Mouse (Mus musculus): ENCODE results near the gene Gorasp1. TPM values are rescaled to one million over a fixed set of nuclear protein-coding genes. Genes with fewer than 3 reads are reported as not detected.

Gene Gorasp1
- total and polyA plus RNA-seq, 3 experiments, result 4.8 to 15.4 (median 9.7) TPM

GRCm38 (mm10) chr9:119978151-119978810 lies 40.9 kb upstream of the Gorasp1 start:
- no peak for TF ChIP-seq GATA2 (IDR thresholded peaks at IDR 0.05; ENCODE audit: borderline replicate concordance, low read depth, low read length)
- no peak for TF ChIP-seq TAL1 (conservative IDR thresholded peaks at IDR 0.05; ENCODE audit: low read depth, low read length)
- no peak for TF ChIP-seq POLR2AphosphoS5 (IDR thresholded peaks at IDR 0.05; ENCODE audit: insufficient replicate concordance, low read depth, low read length)
- no peak for TF ChIP-seq GATA1 (IDR thresholded peaks at IDR 0.05; ENCODE audit: borderline replicate concordance, low read length)
- TF ChIP-seq CTCF (IDR thresholded peaks at IDR 0.05; ENCODE audit: low read depth, low read length), result no peak

GRCm38 (mm10) chr9:119977557-119978060 lies 40.2 kb upstream of the Gorasp1 start:
- peak overlapping the region; percentile 66 for H3K4me3 ChIP-seq (ENCODE audit: low read depth, low read length)
- peaks cover 75% of the 10 kb centered on the region for H3K4me1 ChIP-seq (ENCODE audit: insufficient read depth, low read depth, low read length)
- DNase-seq (ENCODE audit: low spot score) (no peak), ATAC-seq (ENCODE audit: extremely low read depth, insufficient number of reproducible peaks, low FRiP score, poor library complexity, severe bottlenecking) (no peak)
- peaks cover 46% of the 10 kb centered on the region for H3K36me3 ChIP-seq (replicated peaks)
- TF ChIP-seq TAL1 (conservative IDR thresholded peaks at IDR 0.05; ENCODE audit: low read depth, low read length), result no peak
- TF ChIP-seq GATA2 (IDR thresholded peaks at IDR 0.05; ENCODE audit: borderline replicate concordance, low read depth, low read length), result no peak
- no peak for TF ChIP-seq GATA1 (IDR thresholded peaks at IDR 0.05; ENCODE audit: borderline replicate concordance, low read length)
- TF ChIP-seq CTCF (IDR thresholded peaks at IDR 0.05; ENCODE audit: low read depth, low read length), result no peak
- TF ChIP-seq POLR2AphosphoS5 (IDR thresholded peaks at IDR 0.05; ENCODE audit: insufficient replicate concordance, low read depth, low read length), result no peak
- H3K27me3 ChIP-seq (ENCODE audit: insufficient read depth, low read length), result no peaks in the 10 kb centered on the region
- peaks cover 4% of the 10 kb centered on the region; the same call in 1 of the 2 replicates for H3K9me3 ChIP-seq (replicated peaks)

More at GRCm38 (mm10) chr9:119978151-119978810, 40.9 kb upstream of the Gorasp1 start:
- Histone ChIP-seq H3K9me3 (replicated peaks) (peaks cover 4% of the 10 kb centered on the region; the same call in 1 of the 2 replicates), H3K4me1 (ENCODE audit: insufficient read depth, low read depth, low read length) (peaks cover 82% of the 10 kb centered on the region), H3K27me3 (ENCODE audit: insufficient read depth, low read length) (no peaks in the 10 kb centered on the region), H3K4me3 (ENCODE audit: low read depth, low read length) (peak overlapping the region; percentile 66; the same call in 1 of the 2 replicates), H3K36me3 (replicated peaks) (peaks cover 39% of the 10 kb centered on the region)
- ATAC-seq (ENCODE audit: extremely low read depth, insufficient number of reproducible peaks, low FRiP score, poor library complexity, severe bottlenecking) (no peak), DNase-seq (ENCODE audit: low spot score) (no peak)

GRCm38 (mm10) chr9:119976704-119977556 lies 39.6 kb upstream of the Gorasp1 start:
- Histone ChIP-seq H3K36me3 (replicated peaks) (peaks cover 53% of the 10 kb centered on the region), H3K27me3 (ENCODE audit: insufficient read depth, low read length) (no peaks in the 10 kb centered on the region), H3K9me3 (replicated peaks) (peaks cover 4% of the 10 kb centered on the region; the same call in 1 of the 2 replicates), H3K4me1 (ENCODE audit: insufficient read depth, low read depth, low read length) (peaks cover 68% of the 10 kb centered on the region), H3K4me3 (ENCODE audit: low read depth, low read length) (peak overlapping the region; percentile 66)
- DNase-seq (ENCODE audit: low spot score) (peak; percentile 65), ATAC-seq (ENCODE audit: extremely low read depth, insufficient number of reproducible peaks, low FRiP score, poor library complexity, severe bottlenecking) (peak; percentile 73)
- TF ChIP-seq TAL1 (conservative IDR thresholded peaks at IDR 0.05; ENCODE audit: low read depth, low read length), result no peak
- TF ChIP-seq GATA1 (IDR thresholded peaks at IDR 0.05; ENCODE audit: borderline replicate concordance, low read length), result no peak
- no peak for TF ChIP-seq POLR2AphosphoS5 (IDR thresholded peaks at IDR 0.05; ENCODE audit: insufficient replicate concordance, low read depth, low read length)
- TF ChIP-seq CTCF (IDR thresholded peaks at IDR 0.05; ENCODE audit: low read depth, low read length), result no peak
- TF ChIP-seq GATA2 (IDR thresholded peaks at IDR 0.05; ENCODE audit: borderline replicate concordance, low read depth, low read length), result no peak

GRCm38 (mm10) chr9:119975286-119975685 lies 37.9 kb upstream of the Gorasp1 start:
- Histone ChIP-seq H3K4me1 (ENCODE audit: insufficient read depth, low read depth, low read length) (peaks cover 52% of the 10 kb centered on the region), H3K4me3 (ENCODE audit: low read depth, low read length) (no peak overlapping the region), H3K9me3 (replicated peaks) (peaks cover 4% of the 10 kb centered on the region; the same call in 1 of the 2 replicates), H3K36me3 (replicated peaks) (peaks cover 66% of the 10 kb centered on the region), H3K27me3 (ENCODE audit: insufficient read depth, low read length) (no peaks in the 10 kb centered on the region)
- TF ChIP-seq GATA1 (IDR thresholded peaks at IDR 0.05; ENCODE audit: borderline replicate concordance, low read length), result no peak
- no peak for TF ChIP-seq GATA2 (IDR thresholded peaks at IDR 0.05; ENCODE audit: borderline replicate concordance, low read depth, low read length)
- no peak for ATAC-seq (ENCODE audit: extremely low read depth, insufficient number of reproducible peaks, low FRiP score, poor library complexity, severe bottlenecking)
- no peak for DNase-seq (ENCODE audit: low spot score)

- Histone ChIP-seq H3K4me1 (ENCODE audit: insufficient read depth, low read depth, low read length) (peaks cover 46% of the 10 kb centered on the region), H3K4me3 (ENCODE audit: low read depth, low read length) (no peak overlapping the region), H3K9me3 (replicated peaks) (peaks cover 4% of the 10 kb centered on the region; the same call in 1 of the 2 replicates), H3K27me3 (ENCODE audit: insufficient read depth, low read length) (no peaks in the 10 kb centered on the region), H3K36me3 (replicated peaks) (peaks cover 68% of the 10 kb centered on the region)
- TF ChIP-seq TAL1 (conservative IDR thresholded peaks at IDR 0.05; ENCODE audit: low read depth, low read length) (no peak), GATA1 (IDR thresholded peaks at IDR 0.05; ENCODE audit: borderline replicate concordance, low read length) (no peak), CTCF (IDR thresholded peaks at IDR 0.05; ENCODE audit: low read depth, low read length) (no peak), GATA2 (IDR thresholded peaks at IDR 0.05; ENCODE audit: borderline replicate concordance, low read depth, low read length) (no peak), POLR2AphosphoS5 (IDR thresholded peaks at IDR 0.05; ENCODE audit: insufficient replicate concordance, low read depth, low read length) (no peak)
- no peak for ATAC-seq (ENCODE audit: extremely low read depth, insufficient number of reproducible peaks, low FRiP score, poor library complexity, severe bottlenecking)
- DNase-seq (ENCODE audit: low spot score), result no peak
Observed at GRCm38 (mm10) chr9:119974609-119975008, 37.2 kb upstream of the Gorasp1 start.
